Mouse (Mus musculus) adrenal gland, adult 2 months (tissue): ENCODE measurements around the gene Prr3. TPM values are rescaled to one million over a fixed set of nuclear protein-coding genes. Genes with fewer than 3 reads are reported as not detected.
"Not testable (repeated sequence)": the region's sequence is repeated elsewhere in the genome, so short reads cannot be mapped to it uniquely, and the experiment has no call there.

Source experiments
- DNase-seq: peaks from one replicate; pipeline ENCODE4 v3.0.0; 2021
- polyA plus RNA-seq: library from polyadenylated mRNA; depleted of rRNA; stranded (reverse); fragments of >200 nt; gene quantifications from 2 replicates; pipeline ENCODE4 v1.2.3, GENCODE M21; 2012
- total RNA-seq, 2 experiments: library from RNA; stranded (reverse); gene quantifications; 2 replicates each; pipeline ENCODE4 v1.2.3; 2021

Gene Prr3
- total and polyA plus RNA-seq, 3 experiments = 19.5 to 20.6 (median 19.8) TPM

GRCm38 (mm10) chr17:35998545-35999305 lies 18.7 kb upstream of the Prr3 start:
- DNase-seq = no peak

DNA sequence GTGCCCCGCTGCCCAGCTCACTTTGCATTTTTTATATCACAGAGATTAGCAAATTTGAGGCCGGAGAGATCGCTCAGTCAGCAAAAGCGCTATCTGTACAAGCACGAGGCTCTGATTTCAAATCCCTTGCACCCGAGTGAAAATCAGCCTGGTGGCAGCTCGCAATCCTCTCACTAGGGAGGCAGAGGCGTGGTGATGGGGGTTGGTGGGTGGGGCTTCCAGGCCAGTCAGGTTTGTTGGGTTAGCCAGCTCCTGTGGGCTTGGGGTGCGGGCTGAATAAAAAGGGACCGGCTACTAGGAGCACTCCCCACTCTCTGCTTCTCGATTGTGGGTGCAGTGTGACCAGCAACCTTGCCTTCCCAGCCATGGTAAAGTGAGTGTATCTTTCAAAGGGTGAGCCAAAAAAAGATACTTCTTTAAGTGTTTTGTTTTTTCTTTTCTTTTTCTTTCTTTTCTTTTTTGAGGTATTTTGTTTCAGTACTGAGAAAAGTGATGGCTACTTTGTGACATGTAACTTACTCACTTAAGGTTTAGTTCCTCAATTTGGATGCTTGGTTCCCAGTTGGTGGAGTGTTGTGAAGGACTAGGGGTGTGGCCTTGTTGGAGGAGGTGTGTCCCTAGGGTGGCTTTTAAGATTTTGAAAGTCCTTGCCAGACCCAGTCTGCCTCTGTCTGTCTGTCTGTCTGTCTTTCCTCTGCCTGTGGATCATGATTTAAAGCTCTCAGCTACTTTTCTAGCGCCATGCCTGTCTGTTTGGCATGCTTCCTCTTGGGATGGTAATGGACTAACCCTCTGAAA lies 17.9 kb upstream of the Prr3 start:
- DNase-seq = peak; percentile 39

DNA sequence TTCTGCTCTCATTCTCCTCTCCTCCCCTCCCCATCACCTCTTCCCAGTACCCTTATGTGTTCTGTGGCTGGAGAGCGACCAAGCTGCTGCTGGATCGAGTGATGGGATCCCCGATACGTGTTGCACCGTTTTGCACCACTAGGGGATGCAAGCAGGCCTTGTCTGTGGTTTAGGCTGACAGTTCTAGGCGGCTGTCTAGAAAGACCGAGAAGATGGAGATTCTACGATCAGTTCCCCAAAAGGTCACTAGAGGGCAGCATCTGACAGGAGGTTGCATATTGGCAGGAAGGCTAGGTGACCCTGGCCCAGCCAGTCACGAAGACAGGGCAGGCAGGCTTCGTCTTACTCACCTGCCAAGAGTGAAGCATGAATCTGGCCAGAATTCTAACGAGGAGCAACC lies 16.9 kb upstream of the Prr3 start:
- DNase-seq = peak; percentile 96

DNA sequence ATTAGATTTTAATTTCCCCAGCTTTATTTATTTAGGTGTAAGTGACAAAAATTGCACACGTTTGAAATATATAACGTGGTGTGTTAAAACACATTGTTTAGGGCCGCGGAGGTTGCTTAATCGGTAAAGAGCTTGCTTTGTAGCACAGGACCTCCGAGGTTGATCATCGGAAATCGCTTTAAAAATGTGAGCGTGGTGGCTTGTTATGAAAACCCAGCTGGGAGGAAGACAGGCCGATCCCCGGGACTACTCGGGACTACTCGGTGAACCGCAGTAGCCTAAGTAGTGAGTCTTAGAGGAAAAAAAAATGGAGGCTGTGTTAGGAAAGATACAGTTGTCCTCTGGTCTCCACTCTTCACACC lies 14.8 kb upstream of the Prr3 start:
- no peak for DNase-seq

DNA sequence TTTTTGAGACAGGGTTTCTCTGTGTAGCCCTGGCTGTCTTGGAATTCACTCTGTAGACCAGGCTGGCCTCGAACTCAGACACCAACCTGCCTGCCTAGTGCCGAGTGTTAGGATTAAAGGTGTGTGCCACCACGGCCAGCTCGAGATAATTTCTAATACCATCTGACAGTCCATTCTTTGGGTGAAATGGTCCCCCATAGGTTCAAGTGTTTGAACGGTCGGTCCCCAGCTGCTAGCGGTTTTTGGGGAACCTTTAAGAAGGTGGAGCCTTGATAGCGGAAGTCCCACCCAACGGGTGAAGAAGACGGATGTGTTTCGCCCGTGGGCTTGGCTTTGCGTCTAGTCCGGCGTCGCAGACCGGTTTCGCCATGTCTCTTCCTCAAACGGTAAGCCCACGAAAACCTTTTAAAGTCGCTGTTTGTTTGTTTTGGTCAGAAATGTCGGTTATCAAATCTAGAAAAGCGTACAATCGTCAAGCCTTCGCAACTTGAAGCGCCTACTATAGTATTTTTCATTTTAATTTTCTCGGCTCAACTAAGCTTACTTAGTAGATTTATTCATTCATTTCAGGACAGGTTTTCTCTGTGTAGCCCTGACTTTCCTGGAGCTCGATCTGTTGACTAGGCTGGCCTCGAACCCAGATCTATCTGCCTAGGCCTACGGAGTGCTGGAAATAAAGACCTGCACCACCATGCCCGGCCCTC lies 14.3 kb upstream of the Prr3 start:
- peak; percentile 88 for DNase-seq

DNA sequence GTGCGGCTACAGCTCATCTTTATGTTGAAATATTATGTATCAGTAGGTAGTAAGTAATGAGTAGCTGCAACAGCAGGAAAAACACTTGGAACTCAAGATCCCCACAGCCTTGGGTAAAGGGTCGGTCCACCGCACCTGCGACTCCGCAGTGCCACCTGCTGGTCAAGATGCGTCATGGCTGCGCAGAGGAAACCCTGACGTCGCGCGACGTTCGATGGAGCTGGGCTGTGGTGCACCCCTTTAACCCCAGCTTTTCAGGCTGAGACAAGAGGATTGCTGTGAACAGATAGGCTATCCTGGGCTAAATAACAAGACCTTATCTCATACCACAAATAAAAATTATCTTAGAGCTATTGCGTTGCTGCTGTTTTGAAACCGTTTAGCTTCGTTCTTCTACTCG lies 13.6 kb upstream of the Prr3 start:
- DNase-seq = peak; percentile 75

GRCm38 (mm10) chr17:35991781-35992180 lies 11.7 kb upstream of the Prr3 start:
- no peak for DNase-seq

DNA sequence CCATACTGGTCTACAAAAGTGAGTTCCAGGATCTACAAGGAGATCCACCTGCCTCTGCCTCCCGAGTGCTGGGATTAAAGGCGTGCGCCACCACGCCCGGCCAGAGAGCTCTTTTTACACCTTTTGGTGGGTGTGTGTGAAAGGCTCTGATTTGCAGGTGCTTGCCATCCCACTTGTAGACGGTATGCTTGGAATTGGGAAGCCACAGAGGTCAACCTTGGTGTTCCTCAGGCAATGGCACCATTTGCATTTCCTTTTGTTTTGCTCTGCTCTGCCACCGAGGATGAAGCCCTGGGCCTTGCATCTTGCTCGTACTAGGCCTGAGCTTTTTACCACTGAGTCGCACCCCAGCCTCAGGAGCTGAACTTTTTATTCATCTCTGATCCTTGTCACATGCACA lies 1.7 kb upstream of the Prr3 start:
- DNase-seq = no peak

GRCm38 (mm10) chr17:35980363-35980754 lies 323 bp upstream of the Prr3 start:
- peak; percentile 70 for DNase-seq

DNA sequence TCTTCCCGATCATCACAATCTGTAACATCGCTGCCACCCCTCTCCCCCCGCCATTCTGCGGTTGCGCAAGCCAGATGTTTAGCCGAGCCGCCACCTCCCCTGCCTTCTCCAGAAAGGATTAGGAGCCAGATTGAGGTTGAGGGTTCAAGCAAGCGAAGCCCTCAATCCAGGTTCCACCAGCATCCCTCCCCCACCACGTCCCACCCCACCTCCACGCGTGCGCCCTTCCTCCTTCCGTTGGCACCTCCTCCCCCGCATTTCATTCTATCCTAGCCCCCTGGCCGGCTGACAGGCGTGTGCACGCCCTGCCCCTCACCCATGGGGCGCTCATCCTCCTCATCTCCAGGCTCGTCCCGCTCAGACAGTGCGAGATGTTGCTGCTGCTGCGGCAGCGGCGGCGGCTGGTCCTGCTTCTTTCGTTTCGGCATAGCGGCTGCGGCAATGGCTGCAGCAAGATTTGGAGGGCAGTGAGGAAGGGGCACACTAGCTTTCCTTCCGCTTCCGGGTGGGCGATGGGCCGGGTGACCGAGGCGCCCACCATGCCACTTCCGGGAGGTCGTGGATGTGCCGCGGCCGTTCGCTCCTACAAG lies 1.1 kb downstream of the Prr3 start:
- no peak for DNase-seq

GRCm38 (mm10) chr17:35972131-35972530 lies 7.9 kb downstream of the Prr3 start:
- DNase-seq = no peak

- peak; percentile 99 for DNase-seq
These were observed 10.3 kb downstream of the Prr3 start, which contains the start of gene Abcf1 for GRCm38 (mm10) chr17:35969418-35970389. Gene Abcf1 (minus strand): TSS chr17:35969761.

DNA sequence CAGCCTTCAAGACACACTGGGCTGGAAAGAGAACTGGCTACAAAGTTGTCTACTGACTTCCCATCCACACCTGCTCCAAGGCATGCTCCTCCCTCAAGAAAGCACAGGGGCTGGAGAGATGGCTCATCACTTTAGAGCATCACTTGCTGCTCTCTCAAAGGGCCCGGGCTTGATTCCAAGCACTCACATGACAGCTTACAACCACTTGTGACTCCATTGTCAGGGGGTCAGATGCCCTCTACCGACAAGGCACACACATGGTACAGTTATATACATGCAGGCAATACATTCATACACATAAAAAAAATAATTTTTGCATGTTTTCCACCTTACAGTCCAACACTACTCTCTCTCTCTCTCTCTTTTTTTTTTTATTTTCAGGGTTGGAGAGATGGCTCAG lies 12.4 kb downstream of the Prr3 start:
- no peak for DNase-seq

DNA sequence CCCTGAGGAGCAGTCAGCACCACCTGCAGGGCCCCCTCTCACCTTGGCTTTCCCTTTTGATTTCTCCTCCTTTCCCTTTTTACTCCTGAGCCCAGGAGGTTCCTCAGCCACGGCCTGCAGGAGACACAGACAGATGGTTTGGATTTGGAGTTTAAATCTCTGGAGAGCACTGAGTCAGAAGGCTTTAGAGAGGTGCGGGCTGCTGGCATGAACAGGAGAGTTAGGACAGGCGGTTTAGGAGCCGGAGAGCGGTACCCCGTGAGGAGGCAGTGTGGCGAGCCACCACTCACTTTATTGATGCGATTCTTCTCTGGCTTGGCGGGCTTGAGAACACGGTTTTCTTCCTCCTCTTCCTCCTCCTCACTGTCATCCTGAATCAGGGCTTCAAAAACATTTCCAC lies 16.8 kb downstream of the Prr3 start:
- no peak for DNase-seq

GRCm38 (mm10) chr17:35958533-35959223 lies 21.4 kb downstream of the Prr3 start:
- DNase-seq = no peak

DNA sequence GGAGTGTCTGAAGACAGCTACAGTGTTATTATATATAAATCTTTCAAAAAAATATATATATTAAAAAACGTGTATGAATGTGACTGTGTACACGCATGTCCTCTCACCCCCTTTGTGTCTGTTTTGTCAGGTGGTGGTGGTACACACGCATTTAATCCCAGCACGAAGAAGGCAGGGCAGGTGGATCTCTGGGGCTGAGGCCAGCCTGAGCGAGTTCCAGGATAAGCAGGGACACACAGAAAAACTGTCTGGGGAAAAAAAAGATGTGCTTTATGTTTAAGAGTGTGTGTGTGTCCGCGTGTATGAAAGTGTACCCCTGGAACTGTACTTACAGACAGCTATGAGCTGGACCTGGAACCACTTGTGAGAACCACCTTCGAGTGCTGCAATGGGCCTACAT lies 25.4 kb downstream of the Prr3 start:
- no peak for DNase-seq

- not testable (repeated sequence) for DNase-seq
These were observed 27.5 kb downstream of the Prr3 start for GRCm38 (mm10) chr17:35952559-35952958.

- not testable (repeated sequence) for DNase-seq
These were observed 29.1 kb downstream of the Prr3 start for GRCm38 (mm10) chr17:35950946-35951345.

GRCm38 (mm10) chr17:35939941-35940340 lies 40.1 kb downstream of the Prr3 start:
- DNase-seq = no peak

GRCm38 (mm10) chr17:35939108-35939507 lies 40.9 kb downstream of the Prr3 start:
- no peak for DNase-seq
